Mouse (Mus musculus): Measurements from ENCODE around the gene Agbl4. TPM values are rescaled to one million over a fixed set of nuclear protein-coding genes. Genes with fewer than 3 reads are reported as not detected.
A peak's percentile ranks its signal among the peaks of the same experiment; 100 is the strongest.

Agbl4 gene
- total RNA-seq, 2 experiments from 2014 or later, result 14.0 to 17.2 TPM

- DNase-seq (ENCODE audit: low spot score in 2 of 2), result peak in 1 of 2 experiments; percentile 44
Measured at GRCm38 (mm10) chr4:111443906-111444615, 1046.6 kb downstream of the Agbl4 start.

- DNase-seq (ENCODE audit: low spot score in 2 of 2), result no peak
Measured at GRCm38 (mm10) chr4:111444616-111445160, 1047.2 kb downstream of the Agbl4 start.

GRCm38 (mm10) chr4:111447918-111448317 lies 1050.5 kb downstream of the Agbl4 start:
- DNase-seq (ENCODE audit: low spot score in 2 of 2), result no peak

- no peak for DNase-seq (ENCODE audit: low spot score in 2 of 2)
Measured at GRCm38 (mm10) chr4:111448586-111448985, 1051.1 kb downstream of the Agbl4 start.

- no peak for DNase-seq (ENCODE audit: low spot score in 2 of 2)
Measured at GRCm38 (mm10) chr4:111449442-111450199, 1052.2 kb downstream of the Agbl4 start.

GRCm38 (mm10) chr4:111451283-111451918 lies 1053.9 kb downstream of the Agbl4 start:
- DNase-seq (ENCODE audit: low spot score in 2 of 2), result no peak

- no peak for DNase-seq (ENCODE audit: low spot score in 2 of 2)
Measured at GRCm38 (mm10) chr4:111452192-111452591, 1054.7 kb downstream of the Agbl4 start.

GRCm38 (mm10) chr4:111453275-111453674 lies 1055.8 kb downstream of the Agbl4 start:
- no peak for DNase-seq (ENCODE audit: low spot score in 2 of 2)

- no peak for DNase-seq (ENCODE audit: low spot score in 2 of 2)
Measured at GRCm38 (mm10) chr4:111455621-111456020, 1058.2 kb downstream of the Agbl4 start.

- no peak for DNase-seq (ENCODE audit: low spot score in 2 of 2)
Measured at GRCm38 (mm10) chr4:111457568-111457967, 1060.1 kb downstream of the Agbl4 start.

- no peak for DNase-seq (ENCODE audit: low spot score in 2 of 2)
Measured at GRCm38 (mm10) chr4:111467293-111467773, 1069.9 kb downstream of the Agbl4 start.

- no peak for DNase-seq (ENCODE audit: low spot score in 2 of 2)
Measured at GRCm38 (mm10) chr4:111467796-111468195, 1070.3 kb downstream of the Agbl4 start.

- no peak for DNase-seq (ENCODE audit: low spot score in 2 of 2)
Measured at GRCm38 (mm10) chr4:111469847-111470246, 1072.4 kb downstream of the Agbl4 start.

- no peak for DNase-seq (ENCODE audit: low spot score in 2 of 2)
Measured at GRCm38 (mm10) chr4:111471726-111472125, 1074.3 kb downstream of the Agbl4 start.

- DNase-seq (ENCODE audit: low spot score in 2 of 2), result no peak
Measured at GRCm38 (mm10) chr4:111472511-111472910, 1075.0 kb downstream of the Agbl4 start.

GRCm38 (mm10) chr4:111473014-111473413 lies 1075.6 kb downstream of the Agbl4 start:
- DNase-seq (ENCODE audit: low spot score in 2 of 2), result no peak

- DNase-seq (ENCODE audit: low spot score in 2 of 2), result no peak
Measured at GRCm38 (mm10) chr4:111475374-111475971, 1078.0 kb downstream of the Agbl4 start.

- no peak for DNase-seq (ENCODE audit: low spot score in 2 of 2)
Measured at GRCm38 (mm10) chr4:111477507-111477906, 1080.0 kb downstream of the Agbl4 start.

GRCm38 (mm10) chr4:111483499-111483898 lies 1086.0 kb downstream of the Agbl4 start:
- no peak for DNase-seq (ENCODE audit: low spot score in 2 of 2)

GRCm38 (mm10) chr4:111485189-111485588 lies 1087.7 kb downstream of the Agbl4 start:
- no peak for DNase-seq (ENCODE audit: low spot score in 2 of 2)

GRCm38 (mm10) chr4:111486187-111486586 lies 1088.7 kb downstream of the Agbl4 start:
- no peak for DNase-seq (ENCODE audit: low spot score in 2 of 2)

Data from layer of hippocampus, adult 18-20 months (tissue).